Mouse (Mus musculus) CH12.LX (cell line): ENCODE data around the gene Eif5. TPM values are rescaled to one million over a fixed set of nuclear protein-coding genes. Genes with fewer than 3 reads are reported as not detected.

Source experiments
- DNase-seq: peaks from one replicate; pipeline ENCODE4 v3.0.0-alpha.2; 2013; ENCODE audit errors: extremely low read depth
- H3K27ac ChIP-seq: 2 replicates; pipeline ENCODE4 v1.5.1; 2012; ENCODE audit warnings: low read depth, mild to moderate bottlenecking, control low read depth, moderate library complexity; ENCODE audit not compliant: insufficient read depth
- H3K27me3 ChIP-seq: replicated peaks from 2 replicates; pipeline ENCODE3; 2012; ENCODE audit warnings: inconsistent platforms
- H3K36me3 ChIP-seq, 2 experiments: replicated peaks in 1 of 2; 2 replicates each; pipeline versions ENCODE3 to v1.6.1; 2012; ENCODE audit warnings: inconsistent platforms in 1 of 2, low read length in 1 of 2, mild to moderate bottlenecking in 1 of 2, mixed read lengths in 1 of 2, moderate library complexity in 1 of 2; ENCODE audit not compliant: control insufficient read depth in 1 of 2, insufficient read depth in 1 of 2
- H3K4me1 ChIP-seq, 2 experiments: 2 replicates each; pipeline ENCODE4 v1.6.1; 2012; ENCODE audit warnings: inconsistent platforms in 1 of 2, moderate library complexity in 1 of 2; ENCODE audit not compliant: insufficient read depth in 2 of 2, control insufficient read depth in 1 of 2
- H3K4me2 ChIP-seq: 2 replicates; pipeline ENCODE4 v1.6.1; 2012; ENCODE audit warnings: low read depth, mild to moderate bottlenecking, control low read depth; ENCODE audit not compliant: poor library complexity, insufficient read depth, severe bottlenecking
- H3K4me3 ChIP-seq, 3 experiments: fragments of 150-350 bp in 1 of 3; sonication (generic) in 1 of 3; replicated peaks in 1 of 3; 2 replicates each; pipeline versions ENCODE3 to v1.5.1; 2011 to 2012; ENCODE audit warnings: low read depth in 2 of 3, low read length in 2 of 3, mild to moderate bottlenecking in 2 of 3, moderate library complexity in 2 of 3, control low read depth in 1 of 3, improper control_type of control experiment in 1 of 3, inconsistent platforms in 1 of 3, mixed read lengths in 1 of 3; ENCODE audit not compliant: poor library complexity in 1 of 3
- H3K79me2 ChIP-seq: replicated peaks from 2 replicates; pipeline ENCODE4 v1.6.1; 2012; ENCODE audit warnings: mild to moderate bottlenecking, moderate library complexity; ENCODE audit not compliant: control insufficient read depth, poor library complexity, insufficient read depth, severe bottlenecking; ENCODE audit errors: extremely low read depth
- H3K9ac ChIP-seq: 2 replicates; pipeline ENCODE4 v1.6.1; 2012; ENCODE audit warnings: low read depth, mild to moderate bottlenecking, control low read depth, moderate library complexity; ENCODE audit not compliant: insufficient read depth
- H3K9me3 ChIP-seq: replicated peaks from 2 replicates; pipeline ENCODE3; 2012; ENCODE audit warnings: low read length, inconsistent platforms, mixed read lengths
- CHD1 ChIP-seq: IDR thresholded peaks from 2 replicates; pipeline ENCODE4 v1.6.1; 2012; ENCODE audit warnings: low read depth, low read length, improper control_type of control experiment, inconsistent platforms
- E2F4 ChIP-seq: IDR thresholded peaks from 2 replicates; pipeline ENCODE4 v1.6.1; 2011; ENCODE audit warnings: low read depth, low read length, improper control_type of control experiment; ENCODE audit not compliant: insufficient replicate concordance
- ELF1 ChIP-seq: IDR thresholded peaks from 2 replicates; pipeline ENCODE4 v1.6.1; 2014; ENCODE audit warnings: low read depth, mild to moderate bottlenecking, inconsistent platforms, low read length, improper control_type of control experiment
- EP300 ChIP-seq: IDR thresholded peaks from 2 replicates; pipeline ENCODE4 v1.6.1; 2011; ENCODE audit warnings: low read length, improper control_type of control experiment
- ETS1 ChIP-seq: conservative IDR thresholded peaks from 2 replicates; pipeline ENCODE4 v1.6.1; 2012; ENCODE audit warnings: low read depth, mild to moderate bottlenecking, inconsistent platforms, low read length, improper control_type of control experiment, moderate library complexity
- HCFC1 ChIP-seq: IDR thresholded peaks from 2 replicates; pipeline ENCODE4 v1.6.1; 2012; ENCODE audit warnings: low read depth, mild to moderate bottlenecking, inconsistent platforms, low read length, improper control_type of control experiment
- IRF4 ChIP-seq: IDR thresholded peaks from 2 replicates; pipeline ENCODE4 v1.6.1; 2014; ENCODE audit warnings: low read depth, mild to moderate bottlenecking, inconsistent platforms, low read length, improper control_type of control experiment
- JUND ChIP-seq: conservative IDR thresholded peaks from 2 replicates; pipeline ENCODE4 v1.6.1; 2011; ENCODE audit warnings: low read depth, low read length, improper control_type of control experiment
- MAX ChIP-seq: IDR thresholded peaks from 2 replicates; pipeline ENCODE4 v1.6.1; 2011; ENCODE audit warnings: low read length, improper control_type of control experiment
- MAZ ChIP-seq: IDR thresholded peaks from 2 replicates; pipeline ENCODE4 v1.6.1; 2012; ENCODE audit warnings: low read depth, mild to moderate bottlenecking, inconsistent platforms, low read length, improper control_type of control experiment, moderate library complexity
- PAX5 ChIP-seq: IDR thresholded peaks from 2 replicates; pipeline ENCODE4 v1.6.1; 2012; ENCODE audit warnings: low read length, inconsistent platforms, mixed read lengths
- POLR2AphosphoS2 ChIP-seq: IDR thresholded peaks from 2 replicates; pipeline ENCODE4 v1.6.1; 2011; ENCODE audit warnings: low read depth, low read length, improper control_type of control experiment
- RAD21 ChIP-seq: IDR thresholded peaks from 2 replicates; pipeline ENCODE4 v1.6.1; 2011; ENCODE audit warnings: low read depth, mild to moderate bottlenecking, low read length, improper control_type of control experiment, moderate library complexity
- RCOR1 ChIP-seq: conservative IDR thresholded peaks from 2 replicates; pipeline ENCODE4 v1.6.1; 2012; ENCODE audit warnings: low read depth, mild to moderate bottlenecking, inconsistent platforms, low read length, improper control_type of control experiment
- SIN3A ChIP-seq: IDR thresholded peaks from 2 replicates; pipeline ENCODE4 v1.6.1; 2012; ENCODE audit warnings: low read length, improper control_type of control experiment, inconsistent platforms
- SMC3 ChIP-seq: IDR thresholded peaks from 2 replicates; pipeline ENCODE4 v1.6.1; 2011; ENCODE audit warnings: low read depth, low read length, improper control_type of control experiment
- TBP ChIP-seq: conservative IDR thresholded peaks from 2 replicates; pipeline ENCODE4 v1.6.1; 2011; ENCODE audit warnings: low read depth, low read length, improper control_type of control experiment
- TCF12 ChIP-seq: IDR thresholded peaks from 2 replicates; pipeline ENCODE4 v1.6.1; 2014; ENCODE audit warnings: low read depth, mild to moderate bottlenecking, inconsistent platforms, low read length, improper control_type of control experiment
- UBTF ChIP-seq: IDR thresholded peaks from 2 replicates; pipeline ENCODE4 v1.6.1; 2012; ENCODE audit warnings: low read depth, mild to moderate bottlenecking, inconsistent platforms, low read length, improper control_type of control experiment, moderate library complexity
- USF1 ChIP-seq: IDR thresholded peaks from 2 replicates; pipeline ENCODE4 v1.6.1; 2014; ENCODE audit warnings: low read depth, mild to moderate bottlenecking, inconsistent platforms, low read length, improper control_type of control experiment
- USF2 ChIP-seq: conservative IDR thresholded peaks from 2 replicates; pipeline ENCODE4 v1.6.1; 2011; ENCODE audit warnings: low read depth, low read length, improper control_type of control experiment
- dilution Hi-C: fragments of 300-500 bp; cut with MboI; formaldehyde crosslinking; loops from 2 replicates; pipeline ENCODE4 v1.14.3; 2020; ENCODE audit warnings: low sequenced_read_pairs; ENCODE audit not compliant: extremely low pct_unique_long_range_greater_than_20kb, extremely low pct_ligation_motif_present
- in situ Hi-C: fragments of 300-500 bp; cut with MboI; formaldehyde crosslinking; loops from 3 replicates; pipeline ENCODE4 v1.14.3; 2019; ENCODE audit warnings: low sequenced_read_pairs, low pct_ligation_motif_present, low pct_unique_long_range_greater_than_20kb, mixed read lengths
- polyA plus RNA-seq: library from polyadenylated mRNA; unstranded; fragments of >175 nt; gene quantifications from 2 replicates; pipeline ENCODE4 v1.2.1, GENCODE M21; 2012; ENCODE audit warnings: low read depth; ENCODE audit not compliant: insufficient read length
- total RNA-seq, 2 experiments: library from RNA; depleted of rRNA; stranded (reverse); fragments of 300-350 nt in 1 of 2; fragments of >200 nt in 1 of 2; gene quantifications; 2 replicates each; pipeline ENCODE4 v1.2.3; 2012 to 2014

The Eif5 gene
- total and polyA plus RNA-seq, 3 experiments: 118 to 284 (median 156) TPM

GRCm38 (mm10) chr12:111559647-111560258, 21.9 kb downstream of the Eif5 start (continued):
- TF ChIP-seq E2F4 (no peak), TCF12 (0 out of 2 replicates have a peak, but pooled peaks have one; percentile 15), UBTF (no peak), HCFC1 (peak; percentile 43; the same call in 1 of the 2 replicates), MAX (peak; percentile 81), RCOR1 (peak; percentile 63; the same call in 1 of the 2 replicates), CHD1 (no peak), USF1 (no peak), MAZ (no peak), PAX5 (no peak), ETS1 (peak; percentile 34)

- H3K79me2 ChIP-seq: no peaks in the 10 kb centered on the region
- TF ChIP-seq JUND: no peak
- TF ChIP-seq E2F4: no peak
- TF ChIP-seq IRF4: no peak
- TF ChIP-seq SMC3: no peak
- no peak for TF ChIP-seq TBP
- no peak for TF ChIP-seq CHD1
- TF ChIP-seq EP300: no peak
- TF ChIP-seq, all 38 proteins: peak for 0
- Histone ChIP-seq H3K27me3 (no peaks in the 10 kb centered on the region), H3K36me3 (no peaks in the 10 kb centered on the region), H3K9me3 (no peaks in the 10 kb centered on the region), H3K9ac (no peak overlapping the region; the same call in 1 of the 2 replicates), H3K4me1 (peaks cover 10 to 23% of the 10 kb centered on the region in 2 experiments), H3K4me2 (peak overlapping the region; percentile 90), H3K27ac (no peak overlapping the region), H3K4me3 (peak overlapping the region in 1 of 3 experiments; percentile 72)
- dilution Hi-C loops (no loop called here), in situ Hi-C loops (no loop called here)
- no peak for DNase-seq
These were observed 22.5 kb downstream of the Eif5 start for GRCm38 (mm10) chr12:111560286-111560685.

GRCm38 (mm10) chr12:111562276-111562814, 24.5 kb downstream of the Eif5 start:
- Histone ChIP-seq H3K4me3 (no peak overlapping the region), H3K36me3 (no peaks in the 10 kb centered on the region), H3K4me2 (no peak overlapping the region), H3K9me3 (no peaks in the 10 kb centered on the region), H3K27ac (no peak overlapping the region), H3K27me3 (no peaks in the 10 kb centered on the region), H3K9ac (no peak overlapping the region), H3K79me2 (no peaks in the 10 kb centered on the region), H3K4me1 (peaks cover 10 to 19% of the 10 kb centered on the region in 2 experiments)
- in situ Hi-C loops: no loop called here
- TF ChIP-seq SIN3A (no peak), USF2 (no peak), POLR2AphosphoS2 (no peak), RAD21 (no peak), ELF1 (no peak), TBP (no peak)
- no peak for DNase-seq
- dilution Hi-C loops: no loop called here
